Mouse (Mus musculus): ENCODE measurements around the gene Zcchc13. TPM values are rescaled to one million over a fixed set of nuclear protein-coding genes. Genes with fewer than 3 reads are reported as not detected.
A peak's percentile ranks its signal among the peaks of the same experiment; 100 is the strongest.

Zcchc13 gene
- polyA plus RNA-seq, 1 experiment from 2014 or later = not detected

DNA sequence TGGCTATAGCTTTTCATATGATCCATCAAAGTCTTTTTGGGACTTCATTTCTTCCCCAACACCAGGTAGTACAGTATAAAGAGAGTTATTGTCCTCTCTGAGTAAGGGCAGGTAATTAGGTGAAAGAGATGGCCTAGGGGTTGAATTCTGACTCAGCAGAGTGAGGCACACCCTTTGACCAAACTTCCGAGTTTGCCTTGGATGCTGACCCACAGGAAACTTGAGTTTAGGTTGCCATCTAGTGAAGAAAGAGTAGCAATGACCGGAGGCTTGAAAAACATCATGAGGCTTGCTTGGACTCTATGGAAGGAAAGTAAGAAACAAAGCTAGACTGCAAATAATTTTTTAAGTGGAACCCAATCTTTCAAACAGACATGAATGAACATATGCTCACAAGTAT, 44.3 kb downstream of the Zcchc13 start:
- Histone ChIP-seq H3K36me3 (ENCODE audit: insufficient read depth) (no peaks in the 10 kb centered on the region), H3K4me3 (ENCODE audit: low read depth, low read length) (no peak overlapping the region), H3K4me2 (no peak overlapping the region), H3K27ac (ENCODE audit: low read depth) (no peak overlapping the region), H3K27me3 (ENCODE audit: insufficient read depth, low read length) (no peaks in the 10 kb centered on the region), H3K9me3 (ENCODE audit: low read depth, low read length) (no peaks in the 10 kb centered on the region), H3K4me1 (ENCODE audit: insufficient read depth) (no peaks in the 10 kb centered on the region), H3K9ac (no peak overlapping the region)
- DNase-seq (peak; percentile 65), ATAC-seq (ENCODE audit: insufficient read depth) (no peak)
- TF ChIP-seq CTCF (IDR thresholded peaks at IDR 0.05; ENCODE audit: low read depth) = peak; percentile 43
- 14% methylated on average over 2 of the region's 2 CpGs for WGBS

Other genes with a start within 250 kb of the Zcchc13 start
- 0.32 and 0.64 TPM in 2 replicates for gene Tsx, start 216.1 kb upstream of the Zcchc13 start, polyA plus RNA-seq (2014; fragmentation: Nextera tagmentation; extraction: Ambion mirVana)
- gene Gm26992, start 208.6 kb upstream of the Zcchc13 start, polyA plus RNA-seq (2014; fragmentation: Nextera tagmentation; extraction: Ambion mirVana) = not detected in 2 replicates
- gene Slc16a2, start 191.4 kb downstream of the Zcchc13 start, polyA plus RNA-seq (2014; fragmentation: Nextera tagmentation; extraction: Ambion mirVana) = 22.8 and 26.3 TPM in 2 replicates